Mouse (Mus musculus) E14TG2a.4 (cell line): ENCODE data around the gene Usp7.

Source experiments
- CTCF ChIP-seq: conservative IDR thresholded peaks from 2 replicates; pipeline ENCODE4 v1.5.1; 2014; ENCODE audit warnings: low read length
- NANOG ChIP-seq: IDR thresholded peaks from 2 replicates; pipeline ENCODE4 v1.6.1; 2014; ENCODE audit warnings: borderline replicate concordance, low read length, mixed read lengths

- TF ChIP-seq NANOG = no peak
- TF ChIP-seq CTCF = no peak
Observed at GRCm38 (mm10) chr16:8734693-8735092, 57.4 kb downstream of the Usp7 start.
